11 mouse cellular contexts compared by ENCODE assay signal in genomic region chr3:68573226-68573624, GRCm38 (mm10).
DNase-seq lines count a peak whose midpoint lies in the region; ATAC-seq and TF ChIP-seq lines count a peak whose summit lies in the region.
"Had no signal": no experiment of that assay in that cellular context is flagged by ENCODE, and none has a peak within 500 bp of the region (broad histone marks: within the 10 kb centered on the region; RNA-seq: fewer than 3 reads in every experiment).

No protein-coding gene starts in this region.

- peak overlapping the region; percentile 13; the same call in 1 of the 2 replicates for H3K4me2 ChIP-seq in embryonic facial prominence, embryonic 14.5 days (ENCODE audit: low read depth, low read length)
- H3K4me2 ChIP-seq in intestine, postnatal 0 days (replicated peaks; ENCODE audit: low read depth), result 0 out of 2 replicates have a peak overlapping the region, but pooled peaks have one; percentile 4
- H3K4me2 ChIP-seq in neural tube, embryonic 14.5 days (ENCODE audit: low read depth, low read length), result peak overlapping the region; percentile 64

- peak; percentile 38; the same call in 1 of the 2 replicates for ATAC-seq in embryonic facial prominence, embryonic 14.5 days (ENCODE audit: low read depth)
- no peak for ATAC-seq in intestine, postnatal 0 days
- no peak for ATAC-seq in neural tube, embryonic 14.5 days (ENCODE audit: low read depth)

- peak overlapping the region; percentile 99 for H3K27ac ChIP-seq in layer of hippocampus, adult 2 months
- no peak overlapping the region for H3K27ac ChIP-seq in embryonic facial prominence, embryonic 14.5 days (replicated peaks; ENCODE audit: low read depth, low read length)
- H3K27ac ChIP-seq in intestine, postnatal 0 days (ENCODE audit: low read depth, low read length), result no peak overlapping the region
- H3K27ac ChIP-seq in neural tube, embryonic 14.5 days (ENCODE audit: low read depth, low read length), result peak overlapping the region; percentile 95

- peak overlapping the region; percentile 75 for H3K4me3 ChIP-seq in layer of hippocampus, adult 2 months
- H3K4me3 ChIP-seq in embryonic facial prominence, embryonic 14.5 days (ENCODE audit: low read depth, low read length), result peak overlapping the region; percentile 9; the same call in 1 of the 2 replicates
- no peak overlapping the region for H3K4me3 ChIP-seq in intestine, postnatal 0 days (ENCODE audit: low read depth, low read length)
- H3K4me3 ChIP-seq in neural tube, embryonic 14.5 days (ENCODE audit: low read depth, low read length), result peak overlapping the region; percentile 47

- peak; percentile 20; the same call in 1 of the 2 replicates for TF ChIP-seq CTCF in layer of hippocampus, adult 2 months (conservative IDR thresholded peaks at IDR 0.05)
- no peak for TF ChIP-seq CTCF in intestine, postnatal 0 days (IDR thresholded peaks at IDR 0.05; ENCODE audit: low read depth)

- no peaks in the 10 kb centered on the region for H3K27me3 ChIP-seq in embryonic facial prominence, embryonic 14.5 days (replicated peaks; ENCODE audit: control insufficient read depth, insufficient read depth, low read length)
- H3K27me3 ChIP-seq in intestine, postnatal 0 days (replicated peaks; ENCODE audit: control insufficient read depth, insufficient read depth, low read length), result no peaks in the 10 kb centered on the region
- no peaks in the 10 kb centered on the region for H3K27me3 ChIP-seq in neural tube, embryonic 14.5 days (ENCODE audit: control insufficient read depth, insufficient read depth, low read length)

- H3K9ac ChIP-seq in embryonic facial prominence, embryonic 14.5 days (ENCODE audit: low read depth, low read length), result no peak overlapping the region
- H3K9ac ChIP-seq in intestine, postnatal 0 days (ENCODE audit: low read depth, low read length), result no peak overlapping the region
- peak overlapping the region; percentile 50 for H3K9ac ChIP-seq in neural tube, embryonic 14.5 days (replicated peaks; ENCODE audit: low read depth, low read length)

- no peaks in the 10 kb centered on the region for H3K9me3 ChIP-seq in embryonic facial prominence, embryonic 14.5 days (ENCODE audit: control insufficient read depth, low read length)
- no peaks in the 10 kb centered on the region for H3K9me3 ChIP-seq in intestine, postnatal 0 days (ENCODE audit: control insufficient read depth)
- no peaks in the 10 kb centered on the region for H3K9me3 ChIP-seq in neural tube, embryonic 14.5 days (ENCODE audit: control insufficient read depth, low read length)

- DNase-seq in layer of hippocampus, adult 2 months (ENCODE audit: low spot score in 2 of 2), result no peak
- DNase-seq in layer of hippocampus, adult 9-10 months (ENCODE audit: low spot score), result no peak
- DNase-seq in embryonic facial prominence, embryonic 14.5 days (ENCODE audit: low spot score), result peak; percentile 63
- no peak for DNase-seq in adrenal gland, postnatal 4 days (ENCODE audit: low spot score in 2 of 2)
- no peak for DNase-seq in yolk sac, embryonic 10.5 days (ENCODE audit: low spot score)
- no peak for DNase-seq in urinary bladder, adult 18-20 months (ENCODE audit: low spot score in 2 of 2)
- DNase-seq: heart, adult 18-20 months; thymus, adult 2 months had no signal

- H3K4me1 ChIP-seq in embryonic facial prominence, embryonic 14.5 days (ENCODE audit: control insufficient read depth, insufficient read depth, low read length), result peaks cover 15% of the 10 kb centered on the region
- H3K4me1 ChIP-seq in intestine, postnatal 0 days (replicated peaks; ENCODE audit: control insufficient read depth, insufficient read depth, low read length), result no peaks in the 10 kb centered on the region
- H3K4me1 ChIP-seq in neural tube, embryonic 14.5 days (ENCODE audit: control insufficient read depth, insufficient read depth, low read length), result peaks cover 33% of the 10 kb centered on the region

- H3K36me3 ChIP-seq in embryonic facial prominence, embryonic 14.5 days (ENCODE audit: control insufficient read depth, insufficient read depth, low read length), result no peaks in the 10 kb centered on the region
- H3K36me3 ChIP-seq in intestine, postnatal 0 days (ENCODE audit: control insufficient read depth, insufficient read depth), result no peaks in the 10 kb centered on the region
- H3K36me3 ChIP-seq in neural tube, embryonic 14.5 days (ENCODE audit: control insufficient read depth, insufficient read depth, low read length), result no peaks in the 10 kb centered on the region
- H3K36me3 ChIP-seq: G1E had no signal

- 60% methylated on average over 3 of the region's 3 CpGs for WGBS in embryonic facial prominence, embryonic 14.5 days
- 68% methylated on average over 3 of the region's 3 CpGs for WGBS in intestine, postnatal 0 days
- 37% methylated on average over 3 of the region's 3 CpGs for WGBS in neural tube, embryonic 14.5 days

Comparison
In these comparisons a context has a peak if more than half of its experiments do, and no peak if none do; other contexts are left out.
1. H3K27ac ChIP-seq: peak in layer of hippocampus, adult 2 months (single experiment) and neural tube, embryonic 14.5 days (single experiment); none in embryonic facial prominence, embryonic 14.5 days (single experiment) and intestine, postnatal 0 days (single experiment).
2. H3K4me2 ChIP-seq: peak in every context shown above with its lines; median percentile 64 in neural tube, embryonic 14.5 days; 13 in embryonic facial prominence, embryonic 14.5 days; 4 in intestine, postnatal 0 days.